Mouse (Mus musculus): ENCODE data around the gene Pagr1a.

The Pagr1a gene

DNA sequence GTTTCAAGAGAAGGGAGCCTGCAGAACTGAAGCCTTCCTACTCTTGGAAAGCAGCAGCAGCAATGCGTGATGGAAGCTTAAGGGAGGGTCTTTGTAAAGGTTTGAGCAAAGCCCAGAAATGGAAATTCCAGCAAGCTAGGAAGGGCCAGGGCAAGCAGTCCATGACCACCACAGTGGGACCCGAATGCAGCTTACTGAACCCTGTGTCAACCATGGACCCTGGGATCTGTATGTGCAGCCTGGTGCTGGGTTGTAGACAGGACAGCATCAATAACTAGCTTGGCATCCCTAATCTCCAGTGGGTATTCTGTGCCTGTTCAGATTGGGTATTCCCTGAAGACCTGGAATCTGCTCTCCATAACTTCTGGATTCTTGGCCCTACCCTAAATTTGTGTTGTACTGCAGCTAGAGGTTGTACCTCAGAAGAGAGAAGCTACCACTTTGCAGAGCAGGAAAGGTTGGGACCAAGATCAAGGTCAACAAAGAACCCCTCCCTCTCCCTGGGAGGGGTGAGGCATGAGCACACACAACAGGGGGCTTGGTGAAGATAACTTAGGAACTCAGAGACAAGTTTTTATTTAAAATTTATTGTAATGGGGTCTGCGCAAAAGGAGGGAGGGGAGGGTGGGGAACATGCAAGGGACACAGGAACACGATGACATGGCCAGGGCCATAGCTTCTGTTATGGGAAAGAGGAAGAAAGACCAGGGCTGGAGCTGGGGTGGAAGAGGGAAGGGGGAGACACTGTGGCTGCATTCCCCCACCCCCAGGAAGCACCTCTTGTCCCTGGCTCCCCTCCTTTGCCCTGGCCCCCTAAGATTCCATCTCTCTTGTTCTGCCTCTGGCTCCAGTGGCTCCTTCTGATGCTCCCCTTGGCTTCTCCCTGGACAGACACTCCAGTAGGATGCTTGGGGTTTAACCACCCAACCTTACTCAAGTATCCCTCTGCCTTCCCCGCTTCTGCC, 4.7 kb upstream of the Pagr1a start:
- no peak for DNase-seq (ENCODE audit: extremely low read depth, low read depth, low spot score)

DNA sequence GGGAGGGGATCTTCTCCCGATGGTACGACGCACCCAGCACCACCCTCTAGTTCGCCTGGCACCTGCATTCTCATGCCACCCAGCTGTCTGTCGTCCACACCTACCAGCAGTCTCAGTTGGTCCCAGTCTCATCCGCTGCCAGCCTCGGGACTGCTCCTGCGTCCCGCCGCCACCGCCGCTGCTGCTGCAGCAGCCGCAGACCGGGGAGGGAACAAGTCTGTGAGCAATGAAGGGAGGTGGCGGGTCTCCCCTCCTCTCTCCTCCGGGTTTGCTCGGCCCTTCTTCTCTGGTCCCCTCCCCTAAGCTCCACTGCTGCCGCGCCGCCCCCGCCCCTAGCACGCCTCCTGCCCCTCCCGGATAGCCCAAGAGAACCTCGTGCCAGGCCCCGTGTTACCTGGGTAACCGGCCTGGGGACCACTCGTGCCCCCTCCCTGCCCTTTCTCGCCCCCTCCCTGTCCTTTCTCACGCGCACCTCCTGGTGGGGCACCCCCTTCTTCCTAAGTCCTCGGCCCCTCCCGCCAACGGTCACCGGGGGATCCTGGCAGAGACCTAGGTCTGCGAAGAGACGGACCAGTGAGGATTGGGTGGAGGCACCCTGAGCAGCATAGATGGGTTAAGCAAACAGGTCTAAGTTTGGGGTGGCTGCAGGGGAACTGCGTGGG, 3.9 kb upstream of the Pagr1a start, which contains the start of the genes Gm42742 and Prrt2:
Gm42742 (minus strand) TSS at position 197 of the 662 bp plus-strand sequence.
Prrt2 (minus strand) TSS at position 311 of the 662 bp plus-strand sequence.
- DNase-seq (ENCODE audit: extremely low read depth, low read depth, low spot score) = no peak

DNA sequence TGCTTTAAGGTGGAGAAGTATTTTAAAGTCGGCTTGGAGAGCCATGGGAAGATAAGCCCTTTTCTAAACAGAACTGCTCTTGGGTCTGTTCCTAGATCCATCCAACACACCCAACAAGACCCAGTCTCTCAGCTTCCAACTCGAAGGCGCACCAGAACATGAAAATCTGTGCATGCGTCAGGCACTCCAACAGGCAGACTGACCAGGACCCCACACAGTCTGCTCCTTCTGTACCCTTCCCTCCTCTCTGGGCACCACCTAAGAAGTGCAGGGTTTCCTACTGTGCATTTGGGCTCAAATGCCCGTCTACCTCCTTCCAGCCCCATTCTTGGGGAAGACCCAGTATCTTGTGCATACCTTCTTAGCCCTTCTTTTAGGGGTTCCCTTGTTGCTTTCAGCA, 3.3 kb upstream of the Pagr1a start:
- DNase-seq (ENCODE audit: extremely low read depth, low read depth, low spot score) = no peak

DNA sequence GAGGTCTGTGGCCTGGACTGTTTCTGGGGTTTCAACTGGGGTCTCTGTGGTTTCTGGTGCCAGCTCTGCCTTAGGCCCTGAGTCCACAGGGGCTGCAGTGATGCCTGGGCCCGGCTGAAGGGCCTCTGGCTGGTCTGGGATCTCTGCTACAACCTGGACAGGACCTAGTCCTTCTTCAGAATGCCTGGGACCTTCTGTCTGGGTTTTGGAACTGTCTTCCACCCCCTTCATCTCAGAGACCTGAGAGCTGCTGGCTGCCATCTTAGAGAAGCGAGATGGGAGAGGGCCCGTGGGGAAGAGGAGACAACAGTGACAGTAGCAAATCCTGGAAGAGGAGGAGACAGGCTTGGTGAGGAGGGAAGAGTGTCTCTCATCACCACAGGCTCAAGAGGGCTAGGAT, 2.9 kb upstream of the Pagr1a start:
- no peak for DNase-seq (ENCODE audit: extremely low read depth, low read depth, low spot score)

DNA sequence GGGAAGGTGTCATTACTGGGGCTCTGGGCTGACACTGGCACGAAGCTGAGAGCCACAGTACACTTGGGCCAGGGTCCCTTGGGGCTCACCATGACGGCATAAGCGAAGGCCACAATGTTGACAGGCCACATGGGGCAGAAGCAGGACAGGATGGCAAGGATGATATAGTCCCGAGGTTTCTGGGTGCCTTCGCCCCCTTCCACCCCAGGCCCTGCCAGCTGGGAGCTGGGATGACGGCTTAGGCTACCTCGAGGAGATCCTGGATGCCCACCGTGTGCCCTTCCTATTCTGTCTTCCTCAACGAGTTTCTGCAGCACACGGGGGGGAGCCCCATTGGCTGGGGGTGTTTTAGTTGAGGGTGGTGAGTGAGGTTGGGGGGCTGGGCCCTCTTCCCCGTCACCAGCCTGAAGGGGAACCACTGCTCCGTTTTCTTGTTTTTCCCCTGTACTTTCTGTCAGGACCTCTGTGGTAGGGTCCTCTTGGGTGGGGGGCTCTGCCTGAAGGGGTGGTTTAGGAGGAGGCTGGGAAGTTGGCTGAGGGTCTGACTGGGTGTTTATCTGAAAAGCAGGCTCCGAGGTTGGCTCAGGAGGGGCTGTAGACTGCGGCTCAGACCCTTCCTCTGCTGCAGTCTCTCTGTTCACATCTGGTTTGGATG, 2.3 kb upstream of the Pagr1a start:
- no peak for DNase-seq (ENCODE audit: extremely low read depth, low read depth, low spot score)

DNA sequence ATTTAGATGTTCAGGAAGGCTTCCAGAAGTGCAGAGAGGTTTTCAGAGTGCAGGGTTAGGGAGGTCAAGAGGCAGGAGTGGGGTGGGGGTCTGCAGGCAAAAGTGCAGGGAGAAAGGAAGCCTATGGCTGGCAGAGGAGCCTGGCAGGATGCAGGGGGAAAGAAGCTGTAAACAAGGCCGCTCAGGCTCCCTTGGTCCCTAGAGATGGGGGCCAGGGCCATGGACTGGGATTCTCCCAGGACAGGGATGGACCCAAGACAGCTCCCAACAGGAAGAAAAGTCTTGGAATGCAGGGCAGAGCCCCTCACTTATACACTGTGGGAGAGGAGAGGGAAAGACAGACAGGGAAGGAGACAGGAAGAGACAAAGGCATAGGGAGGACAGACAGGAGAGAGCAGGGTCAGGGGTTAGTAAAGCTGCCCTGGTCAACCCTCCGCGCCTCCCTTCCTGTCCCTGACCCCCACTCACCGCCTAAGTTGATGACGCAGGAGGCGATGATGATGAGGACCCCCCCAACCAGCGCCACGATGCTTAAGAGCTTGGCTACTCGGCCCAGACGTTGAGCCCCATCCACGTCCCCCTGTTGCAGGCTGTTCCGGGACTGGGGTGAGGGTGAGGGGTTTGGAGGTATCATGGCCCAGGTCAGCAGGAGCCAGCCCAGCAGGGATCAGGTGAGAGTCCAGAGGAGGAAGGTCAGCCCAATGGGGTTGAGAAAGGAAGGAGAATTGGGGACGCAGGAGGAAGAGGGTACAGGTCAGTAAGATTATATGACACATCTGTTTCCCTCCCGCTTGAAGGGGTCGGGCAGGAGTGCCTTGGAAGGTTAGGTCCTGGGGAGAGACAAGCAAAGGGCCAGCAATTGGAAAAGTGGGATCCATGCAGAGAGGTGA, 1.5 kb upstream of the Pagr1a start:
- no peak for DNase-seq (ENCODE audit: extremely low read depth, low read depth, low spot score)

DNA sequence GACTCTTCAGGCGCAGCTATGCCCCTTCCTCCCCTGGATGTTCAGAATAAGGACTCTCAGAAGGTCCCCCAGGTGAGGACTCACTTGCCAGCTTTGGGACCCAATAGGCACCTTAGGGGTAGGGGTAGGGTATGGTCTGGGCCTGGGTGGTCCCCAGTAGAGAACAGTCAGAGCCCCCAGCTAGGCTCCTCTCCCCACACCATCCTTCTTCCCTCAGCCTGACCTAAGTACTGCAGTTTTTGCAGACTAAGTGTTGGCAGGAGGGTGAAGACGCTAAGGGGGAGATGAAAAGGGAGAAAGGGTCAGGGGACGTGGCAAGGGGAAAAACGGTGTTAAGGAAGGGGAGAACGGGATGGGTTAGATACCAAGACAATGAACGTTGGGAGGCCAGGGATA, 796 bp upstream of the Pagr1a start:
- no peak for DNase-seq (ENCODE audit: extremely low read depth, low read depth, low spot score)

DNA sequence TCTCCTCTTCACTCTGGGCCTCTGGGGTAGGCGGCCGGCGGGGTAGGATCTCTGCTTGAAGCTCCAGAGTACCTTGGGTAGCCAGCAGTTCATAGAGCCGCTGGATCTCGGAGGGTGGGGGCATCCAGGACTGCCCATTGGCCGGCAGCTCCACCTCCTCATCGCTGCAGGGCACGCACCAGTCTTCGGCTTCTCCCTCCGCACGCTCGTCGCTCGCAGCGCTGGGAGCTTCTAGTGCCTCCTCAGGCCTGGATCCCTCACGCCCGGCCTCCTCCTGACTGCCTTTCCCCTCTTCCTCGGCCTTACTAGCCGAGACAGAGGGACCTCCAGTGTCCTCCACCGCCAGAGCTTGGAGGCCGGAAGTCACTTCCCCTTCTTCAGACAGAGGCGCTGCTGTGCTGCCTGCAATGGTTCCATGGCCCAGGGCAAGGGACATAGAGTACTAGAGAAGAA, 640 bp downstream of the Pagr1a start:
- DNase-seq (ENCODE audit: extremely low read depth, low read depth, low spot score) = no peak

DNA sequence TGATC, 869 bp downstream of the Pagr1a start, which contains the start of gene Pagr1b:
Pagr1b (minus strand) TSS at position 4 of the 5 bp plus-strand sequence.
- DNase-seq (ENCODE audit: extremely low read depth, low read depth, low spot score) = no peak

DNA sequence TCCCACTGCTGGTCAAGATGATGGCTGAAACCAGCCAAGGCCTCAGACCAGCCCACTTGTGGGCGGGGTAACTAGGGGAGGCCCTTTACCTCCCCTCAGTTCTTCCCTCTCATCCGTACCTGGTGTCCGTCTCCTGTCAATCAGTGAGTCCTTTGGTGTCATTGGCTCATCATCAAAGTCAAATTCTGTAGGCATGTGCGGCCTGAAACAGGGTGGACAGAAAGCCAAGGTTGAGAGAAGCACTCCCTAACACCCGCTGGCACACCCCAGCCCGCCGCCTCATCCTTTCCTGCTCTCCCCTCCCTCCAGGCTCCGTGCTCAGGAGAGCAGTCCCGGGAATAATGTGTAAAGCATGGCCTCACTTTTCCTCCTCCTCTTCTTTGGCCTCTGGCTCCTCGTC, 1.1 kb downstream of the Pagr1a start:
- DNase-seq (ENCODE audit: extremely low read depth, low read depth, low spot score) = no peak

DNA sequence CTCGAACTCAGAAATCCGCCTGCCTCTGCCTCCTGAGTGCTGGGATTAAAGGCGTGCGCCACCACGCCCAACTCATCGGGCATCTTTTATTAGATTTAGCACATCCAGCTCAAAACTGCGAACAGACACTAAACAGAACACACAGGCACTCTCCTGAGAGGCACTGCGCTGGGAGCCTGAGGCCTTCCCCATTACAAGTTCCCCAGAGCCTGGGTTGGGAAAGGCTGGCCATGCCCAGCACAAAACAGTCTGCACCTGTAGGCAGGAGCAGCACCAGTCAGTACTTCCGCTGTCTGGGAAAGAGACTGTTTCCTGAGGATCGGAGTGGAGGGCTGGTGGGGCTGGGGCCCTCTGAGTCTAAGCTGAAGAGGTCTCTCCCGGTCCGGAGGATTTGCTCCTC, 2.2 kb downstream of the Pagr1a start:
- DNase-seq (ENCODE audit: extremely low read depth, low read depth, low spot score) = no peak

DNA sequence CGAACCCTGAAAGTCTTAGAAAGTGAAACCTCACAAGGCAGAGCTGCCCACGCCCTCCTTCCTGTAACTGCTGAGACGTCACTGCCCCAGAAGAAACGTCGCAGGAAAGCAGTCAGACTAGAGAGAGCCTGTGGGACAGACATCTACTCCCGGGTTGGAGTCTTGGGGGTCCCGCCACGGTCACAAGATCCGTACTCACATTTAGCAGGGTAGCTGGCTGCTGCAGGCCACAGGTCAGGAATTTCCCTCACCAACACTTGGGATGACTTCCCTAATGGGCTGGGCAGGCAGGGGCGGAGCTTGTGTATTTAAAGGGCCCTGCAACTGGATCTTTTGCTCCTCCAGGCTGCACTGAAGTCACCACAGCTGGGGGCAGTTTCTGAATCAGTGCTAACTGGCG, 2.8 kb downstream of the Pagr1a start, which contains the start of gene Mvp:
Mvp (minus strand) TSS at position 302 of the 400 bp plus-strand sequence.
- DNase-seq (ENCODE audit: extremely low read depth, low read depth, low spot score) = no peak

DNA sequence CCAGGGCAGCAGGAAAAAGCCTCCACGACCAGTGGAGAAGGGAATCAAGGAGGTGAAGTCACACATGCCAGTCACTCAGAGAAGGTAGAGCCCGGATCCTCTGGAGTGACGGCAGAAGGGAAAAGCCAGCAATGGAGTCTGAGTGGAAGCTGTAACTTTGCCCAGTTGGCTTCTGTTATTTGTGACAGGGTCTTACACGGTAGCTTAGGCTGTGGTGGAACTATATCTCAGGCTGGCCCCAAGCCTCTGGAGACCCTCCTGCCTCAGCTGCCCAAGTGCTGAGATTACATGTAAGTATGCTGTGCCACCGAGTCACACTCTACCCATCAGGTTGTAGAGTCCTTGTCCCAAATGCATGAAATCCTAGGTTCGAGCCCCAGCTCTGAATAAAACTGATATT, 3.8 kb downstream of the Pagr1a start:
- DNase-seq (ENCODE audit: extremely low read depth, low read depth, low spot score) = no peak

DNA sequence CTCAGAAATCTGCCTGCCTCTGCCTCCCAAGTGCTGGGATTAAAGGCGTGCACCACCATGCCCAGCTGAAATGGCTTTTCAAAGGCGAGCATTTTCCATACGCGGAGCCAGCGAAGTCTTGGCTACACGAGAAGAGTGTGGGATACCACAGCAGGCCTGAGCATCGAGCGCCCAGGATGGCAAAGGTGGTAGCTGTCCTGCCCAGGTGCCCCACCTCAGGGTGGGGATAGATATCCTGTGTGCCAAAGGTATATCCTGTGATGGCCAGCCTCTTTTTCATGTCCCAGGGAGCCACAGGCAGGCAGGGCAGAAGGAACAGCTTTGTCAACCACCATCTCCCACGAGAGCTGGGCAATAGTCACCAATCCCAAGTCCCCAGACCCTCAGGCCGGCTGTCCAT, 4.3 kb downstream of the Pagr1a start:
- no peak for DNase-seq (ENCODE audit: extremely low read depth, low read depth, low spot score)

DNA sequence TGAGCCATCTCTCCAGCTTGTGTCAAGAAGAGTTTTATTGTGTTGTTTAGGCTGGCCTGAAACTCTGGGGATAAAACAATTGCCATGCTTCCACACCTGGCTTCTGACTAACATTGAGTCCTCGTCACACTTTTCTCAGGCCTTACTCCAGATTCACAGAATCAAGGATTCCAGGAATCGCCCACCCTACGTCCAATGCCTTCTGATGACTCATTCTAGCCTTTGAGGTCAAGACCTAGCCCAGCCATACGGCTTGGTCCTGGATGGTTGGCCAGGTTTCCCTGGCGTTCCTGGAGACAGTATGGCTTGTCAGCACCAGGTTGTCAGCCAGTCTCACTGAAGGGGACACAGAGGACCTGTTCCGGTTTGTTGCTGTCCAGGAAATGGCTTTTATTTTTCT, 4.8 kb downstream of the Pagr1a start:
- DNase-seq (ENCODE audit: extremely low read depth, low read depth, low spot score) = no peak

DNA sequence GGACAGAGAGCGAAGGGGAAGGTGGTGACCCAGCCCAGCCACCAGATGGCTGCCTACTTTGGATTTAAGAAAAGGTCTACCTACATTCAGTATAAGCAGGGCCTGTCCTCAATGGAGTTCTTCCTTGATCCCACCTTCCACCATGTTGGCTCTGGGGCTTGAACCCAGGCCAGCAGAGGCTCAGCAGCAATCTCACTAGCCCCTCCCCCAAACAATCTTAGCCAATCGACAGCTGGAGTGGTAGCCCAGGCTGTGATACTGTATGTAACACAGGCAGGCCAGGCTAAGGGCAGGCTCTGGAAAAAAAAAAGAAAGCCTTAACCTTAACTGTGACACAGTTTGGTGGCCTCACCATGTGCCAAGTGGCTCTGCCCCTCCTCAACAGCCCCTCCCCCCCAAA, 5.4 kb downstream of the Pagr1a start:
- DNase-seq (ENCODE audit: extremely low read depth, low read depth, low spot score) = no peak

DNA sequence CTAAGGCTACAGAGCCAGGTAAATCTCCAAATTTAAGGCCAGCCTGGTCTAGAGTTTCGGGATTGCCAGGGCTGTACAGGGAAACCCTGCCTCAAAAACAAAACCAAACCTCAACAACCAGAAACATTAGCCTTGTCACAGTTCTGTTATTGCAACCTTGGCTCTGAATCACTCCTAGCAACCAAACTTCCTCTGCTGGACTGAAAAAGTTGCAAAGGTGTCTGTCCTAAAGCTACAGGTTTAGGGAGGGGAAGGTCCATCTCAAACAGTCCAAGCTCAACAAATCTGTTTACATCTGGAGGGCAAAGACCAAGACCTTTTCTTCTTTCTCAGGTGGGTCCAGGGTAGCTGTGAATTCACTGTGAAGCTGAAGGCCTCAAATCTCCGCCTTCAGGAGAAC, 6.1 kb downstream of the Pagr1a start:
- DNase-seq (ENCODE audit: extremely low read depth, low read depth, low spot score) = no peak

DNA sequence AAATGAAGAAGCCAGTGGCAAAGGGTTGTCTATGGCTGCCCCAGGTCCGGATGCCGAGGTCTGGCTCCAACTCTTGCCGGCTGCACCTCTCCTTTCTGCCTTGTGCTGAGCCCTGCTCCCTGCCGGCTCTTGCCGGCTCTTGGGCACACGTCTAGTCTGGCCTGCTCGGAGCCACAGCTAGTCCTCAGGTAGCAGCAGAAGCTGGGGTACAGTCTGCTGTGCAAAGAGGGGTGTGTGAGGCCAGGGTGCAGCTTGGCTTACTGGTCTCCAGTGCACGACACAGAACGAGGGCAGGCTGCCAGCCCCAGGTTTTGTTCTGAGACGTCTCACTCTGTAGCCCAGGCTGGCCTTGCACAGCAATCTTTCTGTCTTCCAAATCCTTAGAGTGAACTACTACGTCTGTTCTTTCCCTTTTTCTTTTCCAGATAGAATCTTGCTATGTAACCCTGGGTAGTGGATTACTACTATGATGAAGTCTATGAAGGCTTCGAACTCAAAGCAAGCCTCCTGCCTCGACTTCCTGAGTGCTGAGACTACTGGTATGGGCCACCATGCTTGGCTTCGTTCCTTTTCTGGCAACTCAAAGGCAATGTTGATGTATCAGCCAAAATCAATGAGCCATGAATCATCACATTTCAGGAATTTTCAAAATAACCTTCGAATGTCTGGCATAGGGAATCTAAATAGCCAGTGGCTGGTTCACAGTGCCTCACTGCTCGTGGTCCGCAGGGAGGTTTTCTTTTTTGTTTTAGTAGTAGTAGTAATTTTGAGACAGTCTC, 7.7 kb downstream of the Pagr1a start:
- no peak for DNase-seq (ENCODE audit: extremely low read depth, low read depth, low spot score)

DNA sequence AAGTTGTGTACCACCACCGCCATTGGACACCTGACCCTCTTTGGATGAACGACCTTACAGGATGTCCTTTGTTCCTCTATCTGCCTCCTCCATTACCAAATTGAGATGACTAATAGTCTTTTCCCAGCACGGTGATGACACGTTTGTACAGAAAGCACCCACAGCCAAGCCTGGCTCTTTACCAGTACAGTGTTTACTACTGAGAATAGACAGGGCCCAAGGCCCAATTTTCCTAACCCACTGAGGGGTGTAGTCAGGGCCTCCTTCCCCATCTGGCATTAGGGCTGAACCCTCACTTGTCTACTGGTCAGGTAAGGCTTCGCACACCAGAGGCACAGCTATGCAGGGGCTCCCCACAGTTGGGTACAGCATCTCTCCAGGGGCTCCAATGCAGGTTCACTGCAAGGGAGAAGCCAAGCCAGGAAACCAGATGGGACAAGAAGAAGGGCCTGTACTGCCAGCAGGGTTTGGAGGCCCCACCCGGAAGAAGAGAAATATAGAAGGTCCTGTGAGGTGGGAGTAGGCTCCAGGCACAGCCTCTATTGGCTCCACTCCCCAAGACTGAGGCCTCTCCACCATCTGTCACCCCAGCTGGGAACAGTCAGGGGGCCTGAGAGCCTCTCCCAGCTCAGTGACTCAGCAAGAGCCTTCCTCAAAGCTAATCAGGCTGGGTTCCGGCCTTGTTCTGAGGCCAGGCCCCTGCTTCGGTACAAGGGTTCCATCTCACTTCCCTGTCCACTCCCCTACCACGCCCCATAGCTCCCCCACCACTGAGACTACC, 8.7 kb downstream of the Pagr1a start:
- no peak for DNase-seq (ENCODE audit: extremely low read depth, low read depth, low spot score)

Data from fat pad, adult 2 months (tissue).